Mouse (Mus musculus) kidney, postnatal 36 days (tissue): Measurements from ENCODE around the gene Asna1.

Experiments
- DNase-seq, 2 experiments: peaks; one replicate each; pipeline ENCODE4 v3.0.0; 2021 to 2022; ENCODE audit warnings: mixed read lengths in 2 of 2

Asna1 gene

DNA sequence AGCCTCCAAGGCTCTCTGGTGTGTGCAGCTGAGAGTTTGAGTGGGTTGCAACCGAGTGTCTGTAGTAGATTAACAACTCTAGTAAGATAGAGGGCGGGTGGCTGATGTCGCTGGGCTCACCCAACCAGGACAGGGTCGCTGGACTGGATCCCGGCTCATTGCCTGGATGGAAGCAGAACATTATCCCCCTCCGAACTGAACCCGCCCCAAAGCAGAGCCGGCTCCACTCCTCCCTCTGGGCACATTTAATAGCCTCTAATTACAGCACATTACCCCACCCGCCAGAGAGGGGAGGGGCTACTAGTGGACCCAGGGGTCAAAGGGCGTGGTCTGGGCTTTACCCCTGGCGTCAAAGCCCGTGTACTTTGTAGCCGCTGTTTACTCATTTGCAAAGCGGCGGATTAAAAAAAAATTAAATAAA, 35.8 kb downstream of the Asna1 start:
- DNase-seq, result peak; percentile 92 to 94

DNA sequence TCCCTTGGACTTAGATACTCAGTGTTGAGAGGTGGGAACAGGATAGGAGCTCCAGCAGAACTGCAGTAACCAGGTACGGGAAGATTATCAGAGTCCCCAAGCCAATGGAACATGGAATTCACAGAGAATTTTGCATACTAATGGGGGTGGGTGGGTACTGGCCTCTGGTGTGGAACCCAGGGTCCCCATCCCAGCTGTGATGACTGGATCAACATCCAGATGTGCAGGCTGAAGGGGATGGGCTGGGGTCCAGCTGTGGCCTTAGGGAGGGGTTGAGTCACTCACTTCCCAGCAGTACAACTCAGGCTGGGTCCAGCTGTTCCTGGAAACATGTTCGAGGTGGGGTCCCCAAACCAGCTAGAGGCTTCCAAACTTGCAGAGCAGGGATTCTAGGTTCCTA, 37.2 kb downstream of the Asna1 start:
- no peak for DNase-seq

DNA sequence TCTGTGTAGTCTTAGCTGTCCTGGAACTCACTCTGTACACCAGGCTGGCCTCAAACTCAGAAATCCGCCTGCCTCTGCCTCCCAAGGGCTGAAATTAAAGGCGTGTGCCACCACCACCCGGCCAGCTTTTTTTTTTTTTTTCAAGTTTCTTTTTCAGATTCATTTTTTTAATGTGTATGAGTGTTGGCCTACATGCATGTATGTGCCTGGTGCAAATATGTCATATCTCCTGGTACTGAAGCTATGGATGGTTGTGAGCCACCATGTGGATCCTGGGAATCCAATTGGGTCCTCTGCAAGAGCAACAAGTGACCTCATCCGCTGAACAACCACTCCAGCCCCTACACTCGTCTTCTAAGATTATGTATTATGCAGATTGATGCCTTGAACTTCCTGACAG, 37.7 kb downstream of the Asna1 start:
- DNase-seq, result no peak

DNA sequence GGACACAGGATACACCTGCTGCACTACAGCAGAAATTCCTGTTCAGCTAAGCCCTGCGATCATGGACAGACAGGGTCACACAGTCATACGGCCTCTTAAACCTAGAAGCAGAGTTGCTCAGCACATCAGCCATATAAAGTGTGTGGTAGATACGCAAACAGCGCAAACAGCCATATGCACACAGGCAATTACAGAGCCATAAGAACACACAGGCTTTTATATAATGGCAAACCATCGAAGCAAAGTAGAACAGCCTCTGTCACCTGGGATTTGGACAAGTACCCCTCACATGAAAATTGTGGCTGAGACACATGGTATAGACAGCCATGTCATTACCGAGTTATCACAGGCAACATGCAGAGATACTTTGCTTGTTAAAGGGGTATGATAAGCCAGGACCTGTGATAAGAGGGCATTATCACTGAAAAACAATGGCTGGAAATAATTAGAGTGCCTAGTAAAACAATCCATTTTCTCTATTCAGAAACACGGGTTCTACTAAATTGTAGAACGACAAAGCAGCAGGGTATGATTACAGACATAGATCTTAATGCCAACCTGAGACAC, 38.6 kb downstream of the Asna1 start:
- no peak for DNase-seq

GRCm38 (mm10) chr8:84985684-84986378, 39.2 kb downstream of the Asna1 start:
- peak; percentile 96 for DNase-seq

DNA sequence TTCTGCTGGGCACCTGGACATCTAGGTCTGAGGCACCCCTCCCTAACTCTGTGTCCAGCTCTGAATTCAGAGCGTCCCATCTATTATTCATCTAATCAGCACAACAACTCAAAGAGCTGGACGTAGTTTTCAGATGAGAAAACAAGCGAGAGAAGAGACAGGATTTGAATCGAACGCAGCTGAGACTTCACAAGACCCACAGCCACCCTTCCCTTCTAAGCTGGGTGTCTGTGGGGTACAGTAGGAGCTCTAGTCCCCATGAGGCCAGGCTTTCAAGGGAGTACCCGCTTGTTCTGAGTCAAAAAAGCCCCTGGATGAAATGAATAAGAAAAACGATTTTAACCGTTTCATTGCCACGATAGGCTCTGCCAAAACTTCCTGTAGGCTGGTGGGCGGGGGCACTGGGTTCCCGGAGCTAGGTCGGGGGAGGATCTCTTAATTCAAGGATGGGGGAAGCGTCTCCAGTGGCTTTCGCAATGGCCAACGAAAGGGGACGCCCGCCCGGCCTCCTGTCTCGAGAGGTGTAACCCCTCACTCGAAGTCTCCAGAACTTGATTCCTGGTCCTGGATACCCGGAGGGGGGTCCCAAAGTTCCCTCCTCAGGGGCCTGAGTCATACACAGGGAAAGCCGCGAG, 39.9 kb downstream of the Asna1 start:
- peak in 1 of 2 experiments; percentile 24 for DNase-seq

GRCm38 (mm10) chr8:84984294-84985048, 40.6 kb downstream of the Asna1 start:
- DNase-seq, result peak; percentile 78 to 80

GRCm38 (mm10) chr8:84982499-84983011, 42.5 kb downstream of the Asna1 start:
- DNase-seq, result no peak

DNA sequence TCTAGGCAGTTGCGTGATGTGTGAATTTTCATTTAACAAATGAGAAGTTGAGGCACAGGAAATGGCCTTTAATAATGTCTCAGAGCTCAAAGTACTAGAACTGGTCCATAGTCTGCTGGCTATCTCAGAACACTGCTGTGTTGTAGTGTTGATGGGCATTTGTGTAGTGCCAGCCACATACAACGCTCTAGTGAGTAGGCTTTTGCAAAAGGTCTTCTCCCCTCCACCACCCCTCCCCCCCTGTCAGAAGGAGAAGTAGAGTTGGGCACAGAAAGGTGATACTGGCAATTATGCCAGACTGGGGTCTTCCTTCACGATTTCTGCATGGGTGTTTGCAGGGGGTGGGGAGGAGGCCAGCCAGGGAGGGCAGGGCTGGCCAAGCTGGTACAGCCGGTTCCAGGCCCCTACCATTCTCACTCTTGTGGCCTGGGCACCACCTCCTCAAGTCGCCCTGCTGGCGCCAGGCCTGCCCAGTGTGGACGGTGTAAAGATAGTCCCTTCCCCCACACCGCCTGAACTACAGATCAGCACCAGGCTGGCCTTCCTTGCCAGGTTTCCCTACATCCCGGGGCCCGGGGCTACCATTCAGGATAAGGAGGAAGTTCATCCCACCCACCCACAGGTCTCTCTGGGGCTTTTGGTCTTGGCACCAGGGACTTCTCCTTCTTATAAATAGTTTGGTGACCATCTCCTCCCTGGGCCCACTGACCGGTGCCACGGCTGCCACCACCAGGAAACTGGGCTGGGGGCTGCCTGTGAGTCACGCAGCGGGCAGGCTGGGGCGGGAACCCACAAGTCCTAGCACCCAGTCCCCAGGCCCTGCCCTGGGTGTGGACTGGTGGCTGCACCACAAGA, 43.2 kb downstream of the Asna1 start:
- peak; percentile 66 to 72 for DNase-seq

DNA sequence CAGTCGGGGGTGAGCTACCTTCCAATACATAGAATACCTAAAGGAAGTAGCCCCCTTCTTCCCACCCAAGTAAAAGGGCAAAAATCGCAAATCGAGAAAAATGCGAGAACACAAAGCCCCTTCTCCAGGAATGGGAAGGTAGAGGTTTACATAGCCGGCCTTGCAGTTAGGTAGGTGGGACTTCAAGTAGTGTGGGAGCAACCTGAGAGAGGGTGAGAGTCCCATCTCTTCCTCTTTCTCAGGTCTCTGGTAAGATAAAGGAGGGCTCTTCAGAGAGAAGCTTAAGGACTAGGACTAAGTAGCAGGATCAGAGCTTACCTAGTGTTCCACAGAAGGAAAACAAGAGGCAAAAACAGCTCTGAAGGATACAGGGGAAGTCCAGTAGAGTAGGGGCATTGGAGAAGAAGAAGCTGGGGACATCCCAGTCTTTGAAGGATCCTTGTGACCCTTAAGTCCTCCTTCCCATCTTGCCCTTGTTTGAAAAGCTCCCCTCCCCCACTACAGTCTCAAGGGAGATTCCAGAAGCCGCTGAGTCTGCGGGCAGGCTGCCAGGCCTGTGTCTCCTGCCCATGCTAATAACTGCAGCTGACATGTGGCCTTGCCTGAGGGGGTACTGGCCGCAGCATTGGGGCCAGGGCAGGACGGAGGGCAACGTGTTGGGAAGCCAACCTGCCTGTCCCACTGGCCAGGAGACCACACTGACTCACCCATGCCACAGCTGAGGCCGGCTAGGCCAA, 44.3 kb downstream of the Asna1 start:
- DNase-seq, result peak; percentile 98

- peak; percentile 96 to 97 for DNase-seq
These were observed 45.3 kb downstream of the Asna1 start for GRCm38 (mm10) chr8:84979599-84980421.

DNA sequence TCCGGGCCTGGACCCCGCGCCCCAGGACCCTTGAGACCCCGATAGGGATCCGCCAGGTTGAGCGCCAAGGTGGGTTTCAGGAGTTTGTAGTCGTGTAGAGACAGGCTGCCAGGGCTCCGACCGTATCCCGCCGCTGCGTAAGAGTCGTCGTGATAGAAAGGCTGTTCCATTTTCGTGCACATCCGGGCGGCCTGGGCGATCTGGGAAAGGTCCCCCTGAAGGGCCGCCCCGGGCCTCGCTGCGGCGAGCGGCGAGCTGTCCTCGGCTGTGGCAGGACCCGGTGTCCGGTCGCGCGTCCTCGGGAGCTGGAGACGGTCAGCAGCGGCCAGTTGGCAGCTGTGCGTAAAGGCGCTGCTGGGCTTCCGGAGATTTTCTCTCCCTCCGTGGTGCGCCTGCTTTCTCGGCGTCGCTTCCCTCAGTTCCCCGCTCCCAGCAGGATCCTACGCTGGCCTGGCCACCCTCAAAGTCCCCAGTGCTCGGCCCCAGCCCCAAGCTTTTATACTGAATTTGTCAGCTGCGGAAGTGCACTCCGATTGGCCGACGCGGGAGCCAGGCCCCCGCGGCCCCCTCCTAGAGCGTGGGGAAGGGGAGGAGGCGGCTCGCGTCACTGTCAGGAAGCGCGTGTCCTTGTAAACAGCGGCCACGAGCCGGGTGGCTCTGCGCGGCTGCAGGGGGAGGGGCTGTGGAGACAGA, 46.7 kb downstream of the Asna1 start, which contains the start of gene Junb:
Gene Junb, minus strand, starts transcription at position 471 of the 693 bp plus-strand sequence.
- peak; percentile 96 to 98 for DNase-seq

- peak; percentile 61 to 78 for DNase-seq
These were observed 47.4 kb downstream of the Asna1 start for GRCm38 (mm10) chr8:84977435-84978247.

DNA sequence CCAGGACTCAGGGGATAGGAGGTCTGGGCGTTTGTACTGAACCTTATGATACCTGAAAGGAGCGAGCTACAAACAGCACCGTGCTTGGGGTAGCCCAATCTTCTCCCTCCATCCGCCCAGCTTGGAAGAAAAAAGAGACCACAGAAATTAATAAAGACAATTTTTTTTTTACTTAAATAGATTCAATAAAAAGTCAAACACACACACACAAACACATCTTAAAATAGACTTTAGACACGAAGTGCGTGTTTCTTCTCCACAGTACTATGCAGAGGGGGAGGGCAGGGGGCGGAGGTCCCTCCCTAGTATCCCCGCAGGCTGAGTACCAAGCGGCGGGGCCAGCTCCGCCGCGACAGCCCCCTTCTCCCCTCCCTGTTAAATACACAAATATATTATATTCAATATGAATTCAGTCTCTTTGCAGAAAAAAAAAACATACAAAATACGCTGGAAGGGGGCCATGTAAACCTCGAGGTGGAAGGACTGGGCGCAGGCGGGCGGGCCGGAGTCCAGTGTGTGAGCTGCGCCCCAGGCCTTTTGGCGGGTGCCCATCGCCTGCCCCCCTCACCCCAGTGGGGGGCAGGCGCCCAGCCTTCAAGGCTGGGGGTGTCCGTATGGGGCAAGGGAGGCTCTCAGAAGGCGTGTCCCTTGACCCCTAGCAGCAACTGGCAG, 48.2 kb downstream of the Asna1 start:
- no peak for DNase-seq

DNA sequence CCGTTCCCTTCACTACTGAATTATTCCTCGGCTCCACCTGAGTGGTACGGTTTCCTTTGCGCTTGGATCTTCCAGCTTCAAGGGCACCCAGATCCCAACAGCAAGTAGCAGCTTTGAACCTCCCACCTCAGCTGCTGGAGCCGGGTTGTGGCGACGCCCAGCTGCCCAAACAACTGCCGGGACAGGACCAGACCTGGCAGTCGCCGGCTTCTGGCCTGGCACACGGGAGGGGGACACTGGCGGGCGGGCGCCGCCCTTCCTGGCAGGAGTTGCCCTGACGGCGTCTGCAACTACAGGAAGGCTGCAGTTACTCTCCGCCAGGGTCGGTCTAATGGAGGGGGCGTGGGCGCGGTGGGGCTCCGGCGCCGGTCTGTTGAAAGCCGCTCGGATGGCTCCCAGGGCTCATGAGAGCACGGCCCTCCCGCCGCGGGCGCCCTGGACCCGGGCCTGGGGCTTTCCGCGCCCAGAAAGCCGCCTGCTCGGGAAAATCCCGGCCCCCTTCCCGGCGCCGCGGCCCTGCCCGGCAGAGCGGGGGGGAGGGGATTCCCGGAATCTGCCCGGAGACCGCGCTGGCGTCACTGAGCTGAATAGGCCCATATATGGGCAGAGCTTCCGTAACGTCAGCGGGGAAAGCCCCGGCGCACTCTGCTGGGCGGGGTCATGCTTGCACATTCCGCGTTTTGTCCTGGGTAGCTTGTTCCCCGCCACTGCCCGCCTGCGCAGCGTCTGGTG, 48.9 kb downstream of the Asna1 start:
- DNase-seq, result peak; percentile 97

DNA sequence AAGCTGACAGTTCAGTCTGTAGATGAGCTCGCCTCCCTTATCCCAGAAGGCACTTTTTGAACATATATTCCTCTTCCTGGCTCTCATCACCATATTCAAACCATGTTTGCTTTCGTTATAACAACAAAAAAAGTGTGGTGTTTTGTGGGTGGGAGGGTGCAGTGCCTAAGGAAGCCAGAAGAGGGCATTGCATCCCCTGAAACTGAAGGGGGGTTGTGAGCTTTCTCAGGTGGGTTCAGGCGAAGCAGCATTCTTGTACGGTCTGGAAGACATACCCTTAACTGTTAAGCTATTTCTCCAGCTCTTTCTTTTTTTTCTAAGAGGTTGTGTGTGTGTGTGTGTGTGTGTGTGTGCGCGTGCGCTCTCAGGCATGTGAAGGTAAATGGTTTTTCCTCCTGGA, 49.6 kb downstream of the Asna1 start:
- DNase-seq, result peak; percentile 65 to 82

- DNase-seq, result no peak
These were observed 50.4 kb downstream of the Asna1 start for GRCm38 (mm10) chr8:84974543-84975142.
